Mouse (Mus musculus) lung, embryonic 15.5 days (tissue): ENCODE results near the gene Sox1. TPM values are rescaled to one million over a fixed set of nuclear protein-coding genes. Genes with fewer than 3 reads are reported as not detected.

Source experiments
- ATAC-seq: fragments of 200-750 bp; cut with Nextera tagmentation; 2 replicates; pipeline ENCODE4 v1.8.0; 2017; ENCODE audit warnings: moderate number of reproducible peaks, borderline replicate concordance; ENCODE audit not compliant: low FRiP score, low TSS enrichment; ENCODE audit errors: extremely low read depth
- H3K27ac ChIP-seq: fragments of 300-500 bp; sonication (generic); 2 replicates; pipeline ENCODE4 v1.5.1; 2015; ENCODE audit warnings: moderate library complexity, mild to moderate bottlenecking, inconsistent platforms
- H3K27me3 ChIP-seq: fragments of 300-500 bp; sonication (generic); 2 replicates; pipeline ENCODE4 v1.6.1; 2015; ENCODE audit warnings: inconsistent platforms
- H3K36me3 ChIP-seq: fragments of 300-500 bp; sonication (generic); 2 replicates; pipeline ENCODE4 v1.6.1; 2015; ENCODE audit warnings: inconsistent platforms
- H3K4me1 ChIP-seq: fragments of 300-500 bp; sonication (generic); 2 replicates; pipeline ENCODE4 v1.6.1; 2015; ENCODE audit warnings: inconsistent platforms
- H3K4me2 ChIP-seq: fragments of 300-500 bp; sonication (generic); 2 replicates; pipeline ENCODE4 v1.6.1; 2015; ENCODE audit warnings: inconsistent platforms, mild to moderate bottlenecking, moderate library complexity
- H3K4me3 ChIP-seq: fragments of 300-500 bp; sonication (generic); 2 replicates; pipeline ENCODE4 v1.5.1; 2015; ENCODE audit warnings: mild to moderate bottlenecking, inconsistent platforms
- H3K9ac ChIP-seq: fragments of 300-500 bp; sonication (generic); 2 replicates; pipeline ENCODE4 v1.6.1; 2015; ENCODE audit warnings: inconsistent platforms
- H3K9me3 ChIP-seq: fragments of 300-500 bp; sonication (generic); 2 replicates; pipeline ENCODE4 v1.6.1; 2016; ENCODE audit warnings: inconsistent platforms
- WGBS: fragments of 180-500 bp; shearing (Covaris S2); methylation state at CpG from one replicate; pipeline ENCODE4 v1.1.7; 2015; 5-methylcytosine and 5-hydroxymethylcytosine counted together
- polyA plus RNA-seq: library from polyadenylated mRNA; unstranded; fragments of >200 nt; fragmentation: Nextera tagmentation; extraction: Ambion mirVana; gene quantifications from 2 replicates; pipeline ENCODE4 v1.2.1, GENCODE M21; 2015

The Sox1 gene
- polyA plus RNA-seq, 1 experiment from 2014 or later: not detected

DNA sequence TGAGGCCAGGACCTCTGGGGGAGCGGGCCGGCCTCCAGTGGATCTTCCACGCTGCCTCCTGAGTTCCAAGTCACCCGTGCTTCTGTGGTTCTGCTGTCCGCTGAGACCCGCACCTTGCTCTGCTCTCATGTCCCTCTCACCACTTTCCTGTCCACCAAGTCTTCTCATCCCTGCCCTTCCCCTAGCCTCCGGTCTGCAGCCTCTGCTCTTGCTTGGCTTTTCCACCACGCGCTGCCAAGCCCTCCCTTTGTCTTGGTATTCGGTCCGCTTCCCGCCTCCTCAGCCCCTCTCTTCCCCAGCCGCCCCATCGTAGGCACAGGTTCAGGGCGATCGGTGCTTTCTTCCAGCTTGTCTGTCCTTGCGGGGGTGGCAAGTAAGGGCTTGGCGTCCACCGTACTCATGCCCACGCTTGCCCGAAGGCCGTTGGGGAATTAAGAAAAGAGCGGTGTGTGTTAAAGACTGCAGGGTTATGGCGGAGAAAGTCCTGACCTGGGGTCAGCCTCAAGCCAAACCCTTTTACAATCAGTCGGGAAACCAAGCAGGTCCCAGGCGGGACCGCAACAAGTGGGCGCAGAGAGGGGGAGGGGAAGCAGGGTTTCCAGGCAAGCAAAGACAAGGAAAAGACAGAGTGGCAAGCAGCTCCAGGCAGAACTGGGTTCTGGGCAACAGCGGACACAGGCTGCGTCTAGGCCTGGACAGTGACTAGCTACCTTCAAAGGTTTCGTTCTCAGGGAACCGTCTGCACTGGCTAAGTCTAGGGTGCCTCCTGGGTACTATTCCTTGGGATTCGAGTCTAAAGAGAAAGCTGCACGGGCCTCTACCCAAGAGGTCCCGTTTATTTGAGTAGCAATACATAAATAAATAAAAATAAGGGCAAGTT is 6.5 kb downstream of the Sox1 start:
- H3K27me3 ChIP-seq: peaks cover 96% of the 10 kb centered on the region
- H3K4me3 ChIP-seq: no peak overlapping the region
- no peak overlapping the region for H3K4me2 ChIP-seq
- no peak overlapping the region for H3K9ac ChIP-seq
- peaks cover 11% of the 10 kb centered on the region; the same call in 1 of the 2 replicates for H3K4me1 ChIP-seq
- H3K9me3 ChIP-seq: no peaks in the 10 kb centered on the region
- 1% methylated on average over 35 of the region's 35 CpGs for WGBS
- no peak for ATAC-seq
- no peaks in the 10 kb centered on the region for H3K36me3 ChIP-seq
- no peak overlapping the region for H3K27ac ChIP-seq

DNA sequence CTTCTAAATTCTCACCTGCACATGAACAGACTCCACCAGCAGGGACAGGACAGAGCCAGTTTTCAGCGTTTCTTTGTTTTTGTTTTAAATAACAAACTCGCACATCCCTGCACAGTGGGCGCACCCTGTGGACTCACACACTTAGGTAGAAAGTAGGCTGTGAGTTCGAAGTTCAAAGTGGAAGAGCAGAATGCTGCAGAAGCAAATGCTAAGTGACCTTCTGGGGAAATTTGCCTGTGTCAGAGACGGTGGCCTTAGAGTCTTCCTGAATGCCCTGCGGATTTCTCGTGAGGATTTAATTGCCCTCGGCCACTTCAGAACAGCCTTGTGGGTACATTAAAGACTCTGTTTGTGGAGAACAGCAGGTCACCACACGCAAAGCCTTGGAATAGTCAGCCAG is 7.6 kb downstream of the Sox1 start:
- no peak overlapping the region for H3K27ac ChIP-seq
- H3K27me3 ChIP-seq: peaks cover 94% of the 10 kb centered on the region
- no peak for ATAC-seq
- H3K9ac ChIP-seq: no peak overlapping the region
- no peak overlapping the region for H3K4me2 ChIP-seq
- H3K36me3 ChIP-seq: no peaks in the 10 kb centered on the region
- H3K4me3 ChIP-seq: no peak overlapping the region
- H3K9me3 ChIP-seq: no peaks in the 10 kb centered on the region
- H3K4me1 ChIP-seq: 0 out of 2 replicates have a peak, but pooled peaks cover under 1% of the 10 kb centered on the region
- WGBS: 2% methylated on average over 9 of the region's 9 CpGs

DNA sequence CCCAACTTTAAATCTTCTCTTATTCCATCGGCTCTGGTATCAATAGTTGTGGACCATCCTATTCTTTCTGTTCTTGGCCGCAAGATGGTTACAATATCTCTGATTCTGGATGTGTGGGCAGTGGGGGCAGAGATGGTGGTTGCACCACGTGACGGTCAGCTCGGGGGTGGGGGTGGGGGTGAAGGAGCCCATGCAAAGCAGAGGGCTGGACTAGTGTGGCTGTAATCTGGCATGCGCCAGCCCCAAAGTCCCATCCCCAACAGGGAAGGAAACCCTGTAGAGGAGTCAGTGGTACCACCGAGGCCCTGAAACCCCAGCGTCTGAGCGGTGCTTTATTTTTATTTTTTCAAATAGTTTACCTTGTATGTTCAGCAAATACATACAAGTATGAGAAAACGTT is 12.9 kb downstream of the Sox1 start:
- no peak overlapping the region for H3K9ac ChIP-seq
- no peak overlapping the region for H3K4me3 ChIP-seq
- no peak overlapping the region for H3K4me2 ChIP-seq
- ATAC-seq: no peak
- H3K27ac ChIP-seq: no peak overlapping the region
- WGBS: 20% methylated on average over 10 of the region's 10 CpGs
- no peaks in the 10 kb centered on the region for H3K9me3 ChIP-seq
- H3K27me3 ChIP-seq: peaks cover 85% of the 10 kb centered on the region
- H3K4me1 ChIP-seq: no peaks in the 10 kb centered on the region
- no peaks in the 10 kb centered on the region for H3K36me3 ChIP-seq

DNA sequence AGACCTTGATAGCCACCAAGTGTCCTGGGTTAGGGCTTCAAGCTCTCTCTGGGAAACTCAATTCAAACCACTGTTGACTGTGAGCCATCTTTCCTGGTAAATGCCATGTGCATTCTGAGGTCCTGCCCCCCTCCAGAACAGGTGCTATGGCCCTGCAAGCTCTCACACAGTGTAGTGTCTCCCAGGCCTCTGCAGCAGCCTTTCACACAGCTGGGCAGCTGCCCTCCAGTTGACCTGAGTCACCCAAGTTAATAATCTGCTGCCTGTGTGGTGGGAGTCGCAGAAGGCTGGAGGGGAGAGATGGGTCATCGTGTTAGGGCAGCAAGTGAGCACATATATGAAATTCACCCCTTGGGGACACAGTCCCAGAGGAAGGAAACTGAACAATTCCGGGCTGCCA is 14.9 kb downstream of the Sox1 start:
- Histone ChIP-seq H3K27me3 (peaks cover 79% of the 10 kb centered on the region), H3K36me3 (no peaks in the 10 kb centered on the region), H3K4me1 (no peaks in the 10 kb centered on the region), H3K27ac (no peak overlapping the region), H3K4me3 (no peak overlapping the region), H3K9me3 (no peaks in the 10 kb centered on the region), H3K4me2 (no peak overlapping the region), H3K9ac (no peak overlapping the region)
- no peak for ATAC-seq
- 35% methylated on average over 3 of the region's 3 CpGs for WGBS

DNA sequence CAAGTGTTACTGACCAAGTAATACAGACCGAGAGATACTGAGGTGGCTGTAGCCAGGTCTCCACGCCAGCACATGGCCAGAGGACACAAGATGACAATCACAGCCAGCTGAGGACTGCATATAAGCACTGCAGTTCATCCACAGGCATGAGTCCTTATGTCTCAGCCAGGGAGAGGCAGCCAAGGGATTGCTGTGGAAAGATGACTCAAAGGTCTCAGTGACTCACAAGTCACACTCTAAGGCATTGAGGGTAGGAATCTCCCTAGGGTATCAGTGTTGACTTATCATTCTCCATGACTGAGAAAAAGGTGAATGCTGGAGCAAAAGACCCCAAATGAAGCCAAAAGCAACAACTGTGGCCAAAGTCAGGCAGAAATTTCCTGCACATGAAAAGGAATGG is 22.0 kb downstream of the Sox1 start:
- H3K9me3 ChIP-seq: no peaks in the 10 kb centered on the region
- no peaks in the 10 kb centered on the region for H3K4me1 ChIP-seq
- ATAC-seq: no peak
- H3K9ac ChIP-seq: no peak overlapping the region
- no peaks in the 10 kb centered on the region for H3K36me3 ChIP-seq
- no peak overlapping the region for H3K27ac ChIP-seq
- H3K27me3 ChIP-seq: peaks cover 36% of the 10 kb centered on the region
- H3K4me2 ChIP-seq: no peak overlapping the region
- WGBS: 78% methylated on average over 2 of the region's 2 CpGs
- no peak overlapping the region for H3K4me3 ChIP-seq

DNA sequence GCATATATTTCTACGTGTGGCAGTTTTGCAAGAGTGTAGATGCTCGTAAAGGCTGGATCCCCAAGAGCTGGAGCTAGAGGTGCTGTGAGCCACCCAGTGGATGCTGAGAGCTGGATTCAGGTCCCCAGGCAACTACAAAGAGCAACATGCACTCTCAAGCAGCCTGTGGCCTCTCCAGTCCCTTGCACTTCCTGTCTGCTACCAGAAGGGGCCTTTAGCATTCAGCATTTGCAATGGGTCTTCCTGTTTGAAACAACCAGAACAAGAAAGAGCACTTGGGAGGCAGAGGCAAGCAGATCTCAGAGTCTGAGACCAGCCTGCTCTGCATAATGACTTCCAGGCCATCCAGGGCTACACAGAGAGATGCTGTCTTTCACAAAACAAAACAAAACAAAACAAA is 25.4 kb downstream of the Sox1 start:
- no peak for ATAC-seq
- Histone ChIP-seq H3K27me3 (peaks cover 43% of the 10 kb centered on the region), H3K4me3 (no peak overlapping the region), H3K4me2 (no peak overlapping the region), H3K4me1 (no peaks in the 10 kb centered on the region), H3K27ac (no peak overlapping the region), H3K9ac (no peak overlapping the region), H3K36me3 (no peaks in the 10 kb centered on the region), H3K9me3 (no peaks in the 10 kb centered on the region)
- 66% methylated on average over 2 of the region's 2 CpGs for WGBS

DNA sequence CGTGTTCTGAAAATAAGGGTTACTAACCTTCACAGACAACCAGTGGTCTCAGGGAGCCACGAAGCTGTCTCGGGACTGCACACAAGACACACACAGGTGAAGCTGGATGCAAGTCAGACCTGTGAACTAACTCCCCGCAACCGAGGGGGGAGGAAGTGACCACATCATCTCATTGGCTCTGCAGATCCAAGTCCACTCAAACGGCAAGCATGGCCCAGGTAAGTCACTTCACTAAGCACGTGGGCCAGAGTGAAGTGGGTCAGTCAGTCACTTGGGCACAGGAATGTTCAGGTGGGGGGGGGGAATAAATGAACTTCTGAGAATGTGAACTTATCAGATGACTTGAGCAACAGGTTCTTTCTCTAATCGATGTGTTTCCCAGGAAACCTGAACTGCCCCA is 30.8 kb downstream of the Sox1 start:
- Histone ChIP-seq H3K4me1 (peaks cover 10% of the 10 kb centered on the region; the same call in 1 of the 2 replicates), H3K9me3 (no peaks in the 10 kb centered on the region), H3K9ac (no peak overlapping the region), H3K4me3 (no peak overlapping the region), H3K27me3 (peaks cover 83% of the 10 kb centered on the region), H3K27ac (no peak overlapping the region), H3K36me3 (no peaks in the 10 kb centered on the region), H3K4me2 (no peak overlapping the region)
- no peak for ATAC-seq
- WGBS: 67% methylated on average over 8 of the region's 8 CpGs

DNA sequence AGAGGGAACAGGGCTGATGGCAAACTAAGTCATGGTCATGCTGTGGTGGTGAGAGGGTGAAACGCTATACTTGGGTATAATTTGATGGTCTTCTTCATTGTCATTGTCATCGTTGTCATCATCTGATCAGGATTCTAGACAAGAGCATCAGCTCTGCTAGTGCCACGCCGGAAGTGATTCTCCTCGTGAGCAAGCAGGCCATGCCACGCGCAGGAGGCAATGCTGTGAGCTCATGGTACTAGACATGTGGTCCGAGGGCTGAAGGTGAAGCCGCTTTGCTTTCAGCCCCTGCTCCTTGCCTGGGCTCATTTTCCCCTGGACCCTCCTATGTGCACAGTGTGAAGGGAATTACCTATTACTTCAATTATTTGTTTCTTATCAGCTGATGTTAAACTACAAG is 32.3 kb downstream of the Sox1 start:
- H3K4me3 ChIP-seq: no peak overlapping the region
- peaks cover 10% of the 10 kb centered on the region; the same call in 1 of the 2 replicates for H3K4me1 ChIP-seq
- 65% methylated on average over 9 of the region's 9 CpGs for WGBS
- no peaks in the 10 kb centered on the region for H3K36me3 ChIP-seq
- no peak overlapping the region for H3K9ac ChIP-seq
- no peak overlapping the region for H3K27ac ChIP-seq
- H3K27me3 ChIP-seq: peaks cover 94% of the 10 kb centered on the region
- no peak overlapping the region for H3K4me2 ChIP-seq
- no peaks in the 10 kb centered on the region for H3K9me3 ChIP-seq
- no peak for ATAC-seq

DNA sequence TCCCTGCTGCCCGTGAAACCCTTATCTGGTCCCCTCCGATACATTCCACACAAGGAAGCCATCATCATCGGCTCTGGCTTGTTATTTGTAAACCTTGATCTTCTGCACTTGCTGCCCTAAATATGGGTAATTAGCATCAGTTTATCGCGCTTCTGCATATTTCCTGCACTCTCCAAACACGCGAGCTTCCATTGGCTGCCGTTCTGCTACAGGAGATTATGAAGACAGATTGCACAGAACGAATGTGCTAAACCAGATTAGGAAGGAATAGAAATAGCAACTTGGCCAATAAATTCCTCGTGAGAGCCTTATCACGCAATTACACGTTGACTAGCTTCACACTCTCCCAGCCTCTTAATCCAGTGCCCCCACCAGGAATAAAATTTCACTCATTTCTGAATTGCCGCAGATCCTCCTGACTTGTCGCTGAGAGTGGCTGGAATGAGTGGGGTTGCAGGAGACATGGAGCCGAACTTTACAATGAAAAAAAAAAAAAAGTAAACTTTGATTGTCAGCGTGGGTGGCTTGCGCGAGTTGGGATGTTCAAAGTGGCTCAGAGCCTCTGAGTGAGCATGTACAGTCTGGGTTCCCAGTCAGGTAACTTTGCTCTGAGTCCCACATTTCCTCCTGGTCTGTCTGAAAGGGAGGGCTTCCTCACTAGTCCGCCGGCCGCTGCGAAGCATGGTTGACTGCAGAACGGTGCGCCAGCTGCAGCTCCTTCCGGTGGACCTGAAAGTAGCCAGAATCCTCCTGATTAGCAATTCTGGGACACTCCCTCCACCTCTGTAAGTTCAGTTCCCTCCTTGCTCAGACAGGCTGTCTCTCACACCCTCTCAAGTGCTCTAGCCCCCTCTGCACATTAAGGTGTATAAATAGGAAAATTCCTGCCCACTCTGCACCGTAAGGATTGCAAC is 33.0 kb downstream of the Sox1 start:
- Histone ChIP-seq H3K4me3 (no peak overlapping the region), H3K4me1 (peaks cover 10% of the 10 kb centered on the region; the same call in 1 of the 2 replicates), H3K36me3 (no peaks in the 10 kb centered on the region), H3K27me3 (peaks cover 94% of the 10 kb centered on the region), H3K27ac (no peak overlapping the region), H3K9ac (no peak overlapping the region), H3K9me3 (no peaks in the 10 kb centered on the region), H3K4me2 (no peak overlapping the region)
- ATAC-seq: no peak
- WGBS: 20% methylated on average over 26 of the region's 26 CpGs

DNA sequence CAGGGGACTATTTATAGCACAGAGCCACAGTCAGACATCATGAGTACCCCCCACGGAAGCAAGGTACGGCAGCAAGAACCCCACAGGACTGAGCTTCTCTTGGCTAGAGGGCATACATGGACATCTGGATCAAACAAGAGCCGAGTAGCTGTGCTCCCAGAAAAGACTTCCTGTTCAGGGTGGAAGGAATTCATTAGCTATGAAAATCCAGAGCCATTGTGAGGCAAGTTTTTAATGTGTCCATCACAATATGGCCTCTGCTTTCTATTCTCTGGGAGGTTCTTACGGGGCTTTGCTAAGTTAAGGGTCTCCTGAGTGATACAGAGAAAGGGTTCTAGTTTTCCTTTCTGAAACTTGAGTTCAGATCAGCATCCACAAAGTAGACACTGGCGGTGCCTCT is 33.8 kb downstream of the Sox1 start:
- Histone ChIP-seq H3K4me1 (peaks cover 10% of the 10 kb centered on the region; the same call in 1 of the 2 replicates), H3K9ac (no peak overlapping the region), H3K27ac (no peak overlapping the region), H3K9me3 (no peaks in the 10 kb centered on the region), H3K36me3 (no peaks in the 10 kb centered on the region), H3K4me2 (no peak overlapping the region), H3K27me3 (peaks cover 99% of the 10 kb centered on the region), H3K4me3 (no peak overlapping the region)
- no peak for ATAC-seq
- 27% methylated on average over 5 of the region's 5 CpGs for WGBS

DNA sequence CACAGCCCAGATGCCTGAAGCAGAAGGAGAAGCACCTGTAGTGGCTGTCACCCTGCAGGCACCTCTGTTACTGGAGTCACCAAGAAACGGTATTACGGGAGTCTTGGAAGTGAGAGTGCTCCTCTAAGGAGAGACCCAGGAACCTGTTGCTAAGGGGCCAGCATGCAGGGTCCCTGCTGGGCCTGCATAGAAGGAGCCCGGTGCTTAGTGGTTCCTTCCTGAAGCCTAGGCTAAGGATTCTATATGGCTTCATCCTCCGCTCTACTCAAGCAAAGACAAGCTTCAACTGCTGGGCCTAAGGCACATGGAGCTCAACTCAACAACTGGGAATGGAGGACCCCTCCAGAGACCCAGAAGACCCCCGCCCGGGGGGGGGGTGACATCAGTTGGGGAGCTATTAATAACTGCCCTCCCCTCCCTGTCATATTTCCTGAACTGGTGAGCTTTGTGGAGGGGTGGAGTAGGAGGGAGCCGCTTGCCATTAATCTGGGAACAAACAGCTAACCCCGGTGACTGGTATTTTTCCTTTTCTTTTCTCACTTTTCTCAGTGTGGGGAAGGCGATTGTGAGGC is 34.6 kb downstream of the Sox1 start:
- WGBS: 9% methylated on average over 9 of the region's 9 CpGs
- Histone ChIP-seq H3K4me1 (peaks cover 10% of the 10 kb centered on the region; the same call in 1 of the 2 replicates), H3K9ac (no peak overlapping the region), H3K27me3 (peaks cover 100% of the 10 kb centered on the region), H3K27ac (no peak overlapping the region), H3K9me3 (no peaks in the 10 kb centered on the region), H3K36me3 (no peaks in the 10 kb centered on the region), H3K4me2 (no peak overlapping the region), H3K4me3 (no peak overlapping the region)
- no peak for ATAC-seq
